Mouse (Mus musculus) lung, postnatal 0 days (tissue): ENCODE data around the gene Tead1. TPM values are rescaled to one million over a fixed set of nuclear protein-coding genes. Genes with fewer than 3 reads are reported as not detected.

ENCODE experiments used
- ATAC-seq: fragments of 200-750 bp; cut with Nextera tagmentation; 2 replicates; pipeline ENCODE4 v1.8.0; 2017; ENCODE audit warnings: moderate library complexity
- DNase-seq: peaks from one replicate; pipeline ENCODE4 v3.0.0-alpha.2; 2016; ENCODE audit warnings: low spot score
- H3K27ac ChIP-seq: fragments of 300-500 bp; sonication (generic); 2 replicates; pipeline ENCODE4 v1.5.1; 2014; ENCODE audit warnings: antibody characterized with exemption, mild to moderate bottlenecking, low read length, mixed read lengths
- H3K27me3 ChIP-seq: fragments of 300-500 bp; sonication (generic); replicated peaks from 2 replicates; pipeline ENCODE4 v1.6.1; 2014; ENCODE audit warnings: low read length, mixed read lengths; ENCODE audit not compliant: insufficient read depth
- H3K36me3 ChIP-seq: fragments of 300-500 bp; sonication (generic); 2 replicates; pipeline ENCODE4 v1.6.1; 2014; ENCODE audit warnings: low read length, mixed read lengths; ENCODE audit not compliant: insufficient read depth
- H3K4me1 ChIP-seq: fragments of 300-500 bp; sonication (generic); 2 replicates; pipeline ENCODE4 v1.6.1; 2014; ENCODE audit warnings: antibody characterized with exemption, low read depth, low read length, mixed read lengths; ENCODE audit not compliant: insufficient read depth
- H3K4me2 ChIP-seq: fragments of 300-500 bp; sonication (generic); replicated peaks from 2 replicates; pipeline ENCODE4 v1.6.1; 2014; ENCODE audit warnings: low read depth, mild to moderate bottlenecking, low read length, moderate library complexity, mixed read lengths
- H3K4me3 ChIP-seq: fragments of 300-500 bp; sonication (generic); 2 replicates; pipeline ENCODE4 v1.5.1; 2014; ENCODE audit warnings: low read depth, low read length
- H3K9ac ChIP-seq: fragments of 300-500 bp; sonication (generic); replicated peaks from 2 replicates; pipeline ENCODE4 v1.6.1; 2014; ENCODE audit warnings: low read depth, mild to moderate bottlenecking
- H3K9me3 ChIP-seq: fragments of 300-500 bp; sonication (generic); 2 replicates; pipeline ENCODE4 v1.6.1; 2016; ENCODE audit warnings: low read length, mixed read lengths
- CTCF ChIP-seq: IDR thresholded peaks from 2 replicates; pipeline ENCODE4 v1.5.1; 2016; ENCODE audit warnings: antibody characterized with exemption, mild to moderate bottlenecking
- EP300 ChIP-seq: IDR thresholded peaks from 2 replicates; pipeline ENCODE4 v1.6.1; 2016; ENCODE audit warnings: antibody characterized with exemption, mild to moderate bottlenecking, control low read depth
- WGBS: fragments of 180-500 bp; shearing (Covaris S2); extraction: QIAGEN DNeasy Blood & Tissue Kit; methylation state at CpG from one replicate; pipeline ENCODE4 v1.1.7; 2014; 5-methylcytosine and 5-hydroxymethylcytosine counted together
- polyA plus RNA-seq: library from polyadenylated mRNA; unstranded; fragments of >200 nt; fragmentation: Nextera tagmentation; extraction: Ambion mirVana; gene quantifications from 2 replicates; pipeline ENCODE4 v1.2.1, GENCODE M21; 2015

Tead1 gene
- polyA plus RNA-seq, 1 experiment from 2014 or later = 23.0 TPM

- TF ChIP-seq CTCF (no peak), EP300 (no peak)
- no peak overlapping the region for H3K4me3 ChIP-seq
- no peaks in the 10 kb centered on the region for H3K27me3 ChIP-seq
- peaks cover 23% of the 10 kb centered on the region; the same call in 1 of the 2 replicates for H3K4me1 ChIP-seq
- H3K27ac ChIP-seq = 0 out of 2 replicates have a peak overlapping the region, but pooled peaks have one; percentile 3
- H3K9ac ChIP-seq = no peak overlapping the region
- ATAC-seq = no peak
- H3K9me3 ChIP-seq = no peaks in the 10 kb centered on the region
- no peak for DNase-seq
- no peak overlapping the region for H3K4me2 ChIP-seq
- no peaks in the 10 kb centered on the region for H3K36me3 ChIP-seq
- WGBS = 79% methylated on average over 3 of the region's 3 CpGs
Measured at GRCm38 (mm10) chr7:112760293-112760692, 81.2 kb downstream of the Tead1 start.

GRCm38 (mm10) chr7:112760782-112761181 lies 81.7 kb downstream of the Tead1 start:
- ATAC-seq (peak; percentile 90), DNase-seq (peak; percentile 85)
- Histone ChIP-seq H3K9ac (no peak overlapping the region), H3K9me3 (no peaks in the 10 kb centered on the region), H3K36me3 (no peaks in the 10 kb centered on the region), H3K4me2 (0 out of 2 replicates have a peak overlapping the region, but pooled peaks have one; percentile 11), H3K4me1 (peaks cover 23% of the 10 kb centered on the region; the same call in 1 of the 2 replicates), H3K27ac (0 out of 2 replicates have a peak overlapping the region, but pooled peaks have one; percentile 43), H3K4me3 (no peak overlapping the region), H3K27me3 (no peaks in the 10 kb centered on the region)
- peak; percentile 70 for TF ChIP-seq EP300
- TF ChIP-seq CTCF = no peak
- WGBS = 44% methylated on average over 8 of the region's 8 CpGs

- Histone ChIP-seq H3K9me3 (no peaks in the 10 kb centered on the region), H3K4me2 (no peak overlapping the region), H3K27ac (no peak overlapping the region), H3K27me3 (no peaks in the 10 kb centered on the region), H3K36me3 (no peaks in the 10 kb centered on the region), H3K4me3 (no peak overlapping the region), H3K4me1 (peaks cover 23% of the 10 kb centered on the region; the same call in 1 of the 2 replicates), H3K9ac (no peak overlapping the region)
- no peak for DNase-seq
- 81% methylated on average over 2 of the region's 2 CpGs for WGBS
- ATAC-seq = no peak
- TF ChIP-seq EP300 (no peak), CTCF (no peak)
Measured at GRCm38 (mm10) chr7:112762870-112763269, 83.8 kb downstream of the Tead1 start.

GRCm38 (mm10) chr7:112763513-112763912 lies 84.4 kb downstream of the Tead1 start:
- Histone ChIP-seq H3K27ac (no peak overlapping the region), H3K4me2 (no peak overlapping the region), H3K9ac (no peak overlapping the region), H3K36me3 (no peaks in the 10 kb centered on the region), H3K4me1 (peaks cover 21% of the 10 kb centered on the region; the same call in 1 of the 2 replicates), H3K9me3 (no peaks in the 10 kb centered on the region), H3K4me3 (no peak overlapping the region), H3K27me3 (no peaks in the 10 kb centered on the region)
- DNase-seq (no peak), ATAC-seq (no peak)
- WGBS = 50% methylated on average over 3 of the region's 3 CpGs
- TF ChIP-seq CTCF (no peak), EP300 (no peak)

GRCm38 (mm10) chr7:112764921-112765320 lies 85.8 kb downstream of the Tead1 start:
- Histone ChIP-seq H3K9me3 (no peaks in the 10 kb centered on the region), H3K4me3 (no peak overlapping the region), H3K27ac (no peak overlapping the region), H3K9ac (no peak overlapping the region), H3K36me3 (no peaks in the 10 kb centered on the region), H3K4me1 (peaks cover 21% of the 10 kb centered on the region; the same call in 1 of the 2 replicates), H3K4me2 (no peak overlapping the region), H3K27me3 (no peaks in the 10 kb centered on the region)
- DNase-seq (no peak), ATAC-seq (no peak)
- TF ChIP-seq CTCF (no peak), EP300 (no peak)
- 77% methylated on average over 4 of the region's 4 CpGs for WGBS

GRCm38 (mm10) chr7:112769866-112770265 lies 90.7 kb downstream of the Tead1 start:
- no peak for TF ChIP-seq EP300
- TF ChIP-seq CTCF = no peak
- DNase-seq (no peak), ATAC-seq (no peak)
- Histone ChIP-seq H3K4me1 (peaks cover 12% of the 10 kb centered on the region; the same call in 1 of the 2 replicates), H3K9ac (no peak overlapping the region), H3K27ac (no peak overlapping the region), H3K9me3 (no peaks in the 10 kb centered on the region), H3K4me3 (no peak overlapping the region), H3K4me2 (no peak overlapping the region), H3K36me3 (no peaks in the 10 kb centered on the region), H3K27me3 (no peaks in the 10 kb centered on the region)
- WGBS = 69% methylated on average over 2 of the region's 2 CpGs
